In genomic region chr4:104606881-104607280, GRCm38 (mm10) we compare ENCODE assay signal across 13 mouse cellular contexts.
DNase-seq lines count a peak whose midpoint lies in the region; ATAC-seq and TF ChIP-seq lines count a peak whose summit lies in the region.
"Had no signal": no experiment of that assay in that cellular context is flagged by ENCODE, and none has a peak within 500 bp of the region (broad histone marks: within the 10 kb centered on the region; RNA-seq: fewer than 3 reads in every experiment).

No protein-coding gene starts in this region.

- no peak for DNase-seq in stomach, postnatal 0 days (ENCODE audit: low spot score)
- DNase-seq in cerebellum, adult 2 months: no peak
- DNase-seq in lung, adult 18-20 months: no peak
- DNase-seq: gastrocnemius, postnatal 25 days; kidney, postnatal 10 days; thymus, postnatal 25 days had no signal

- H3K4me3 ChIP-seq in stomach, embryonic 14.5 days (ENCODE audit: low read depth, low read length): no peak overlapping the region
- H3K4me3 ChIP-seq in stomach, postnatal 0 days (ENCODE audit: low read depth, low read length): no peak overlapping the region
- H3K4me3 ChIP-seq in forebrain, embryonic 12.5 days (replicated peaks): no peak overlapping the region
- H3K4me3 ChIP-seq in midbrain, embryonic 12.5 days: no peak overlapping the region
- H3K4me3 ChIP-seq in cerebellum, adult 2 months (replicated peaks; ENCODE audit: insufficient read depth, low read depth, low read length): no peak overlapping the region
- H3K4me3 ChIP-seq in liver, embryonic 12.5 days: no peak overlapping the region
- H3K4me3 ChIP-seq: heart, embryonic 15.5 days; neural tube, embryonic 13.5 days had no signal

- TF ChIP-seq POLR2A in cerebellum, adult 2 months (IDR thresholded peaks at IDR 0.05; ENCODE audit: borderline replicate concordance, insufficient read depth, low read length): no peak

- H3K9ac ChIP-seq in stomach, embryonic 14.5 days (replicated peaks; ENCODE audit: low read depth, low read length): no peak overlapping the region
- no peak overlapping the region for H3K9ac ChIP-seq in stomach, postnatal 0 days (ENCODE audit: low read length)
- H3K9ac ChIP-seq in forebrain, embryonic 12.5 days: no peak overlapping the region
- H3K9ac ChIP-seq in midbrain, embryonic 12.5 days (replicated peaks): no peak overlapping the region
- H3K9ac ChIP-seq in liver, embryonic 12.5 days: no peak overlapping the region
- H3K9ac ChIP-seq: heart, embryonic 15.5 days; neural tube, embryonic 13.5 days had no signal

- no peak for TF ChIP-seq EP300 in stomach, postnatal 0 days (optimal IDR thresholded peaks at IDR 0.05)

- H3K27ac ChIP-seq in stomach, embryonic 14.5 days (ENCODE audit: low read length): peak overlapping the region; percentile 63; the same call in 1 of the 2 replicates
- no peak overlapping the region for H3K27ac ChIP-seq in stomach, postnatal 0 days (replicated peaks)
- H3K27ac ChIP-seq in forebrain, embryonic 12.5 days: peak overlapping the region; percentile 71; the same call in 1 of the 2 replicates
- peak overlapping the region; percentile 49; the same call in 1 of the 2 replicates for H3K27ac ChIP-seq in midbrain, embryonic 12.5 days (replicated peaks)
- no peak overlapping the region for H3K27ac ChIP-seq in cerebellum, adult 2 months (ENCODE audit: insufficient read depth, low read length)
- no peak overlapping the region for H3K27ac ChIP-seq in liver, embryonic 12.5 days
- H3K27ac ChIP-seq: heart, embryonic 15.5 days; macrophage; neural tube, embryonic 13.5 days had no signal

- H3K4me2 ChIP-seq in stomach, embryonic 14.5 days (replicated peaks; ENCODE audit: low read depth, low read length): no peak overlapping the region
- H3K4me2 ChIP-seq in stomach, postnatal 0 days (replicated peaks; ENCODE audit: low read depth): no peak overlapping the region
- H3K4me2 ChIP-seq in forebrain, embryonic 12.5 days: 0 out of 2 replicates have a peak overlapping the region, but pooled peaks have one; percentile 15
- no peak overlapping the region for H3K4me2 ChIP-seq in midbrain, embryonic 12.5 days (replicated peaks)
- H3K4me2 ChIP-seq in liver, embryonic 12.5 days: no peak overlapping the region
- H3K4me2 ChIP-seq: heart, embryonic 15.5 days; neural tube, embryonic 13.5 days had no signal

- H3K36me3 ChIP-seq in stomach, embryonic 14.5 days (ENCODE audit: control insufficient read depth, insufficient read depth, low read length): no peaks in the 10 kb centered on the region
- no peaks in the 10 kb centered on the region for H3K36me3 ChIP-seq in stomach, postnatal 0 days (ENCODE audit: control insufficient read depth, insufficient read depth, low read length)
- no peaks in the 10 kb centered on the region for H3K36me3 ChIP-seq in forebrain, embryonic 12.5 days (replicated peaks)
- no peaks in the 10 kb centered on the region for H3K36me3 ChIP-seq in midbrain, embryonic 12.5 days
- H3K36me3 ChIP-seq in liver, embryonic 12.5 days: no peaks in the 10 kb centered on the region
- H3K36me3 ChIP-seq: heart, embryonic 15.5 days; neural tube, embryonic 13.5 days had no signal

- peaks cover 8% of the 10 kb centered on the region; the same call in 1 of the 2 replicates for H3K4me1 ChIP-seq in stomach, embryonic 14.5 days (ENCODE audit: control insufficient read depth, insufficient read depth, low read length)
- H3K4me1 ChIP-seq in stomach, postnatal 0 days (replicated peaks; ENCODE audit: control insufficient read depth, insufficient read depth): no peaks in the 10 kb centered on the region; the same call in 1 of the 2 replicates
- peaks cover 16% of the 10 kb centered on the region for H3K4me1 ChIP-seq in forebrain, embryonic 12.5 days
- peaks cover 16% of the 10 kb centered on the region for H3K4me1 ChIP-seq in midbrain, embryonic 12.5 days
- H3K4me1 ChIP-seq in cerebellum, adult 2 months (ENCODE audit: control insufficient read depth, insufficient read depth, low read length): peaks cover 3% of the 10 kb centered on the region; the same call in 1 of the 2 replicates
- H3K4me1 ChIP-seq in liver, embryonic 12.5 days: no peaks in the 10 kb centered on the region
- H3K4me1 ChIP-seq: heart, embryonic 15.5 days had no signal

- no peaks in the 10 kb centered on the region for H3K27me3 ChIP-seq in stomach, embryonic 14.5 days (ENCODE audit: control insufficient read depth, insufficient read depth, low read length)
- H3K27me3 ChIP-seq in stomach, postnatal 0 days (ENCODE audit: control insufficient read depth, insufficient read depth, low read length): no peaks in the 10 kb centered on the region
- no peaks in the 10 kb centered on the region for H3K27me3 ChIP-seq in forebrain, embryonic 12.5 days
- no peaks in the 10 kb centered on the region for H3K27me3 ChIP-seq in midbrain, embryonic 12.5 days
- no peaks in the 10 kb centered on the region for H3K27me3 ChIP-seq in cerebellum, adult 2 months (ENCODE audit: control insufficient read depth, insufficient read depth, low read length)
- no peaks in the 10 kb centered on the region for H3K27me3 ChIP-seq in liver, embryonic 12.5 days (replicated peaks)
- H3K27me3 ChIP-seq: heart, embryonic 15.5 days; neural tube, embryonic 13.5 days had no signal

- WGBS in stomach, embryonic 14.5 days: 56% methylated on average over 8 of the region's 8 CpGs
- WGBS in stomach, postnatal 0 days: 68% methylated on average over 8 of the region's 8 CpGs
- WGBS in forebrain, embryonic 12.5 days: 17% methylated on average over 8 of the region's 8 CpGs
- 24% methylated on average over 8 of the region's 8 CpGs for WGBS in midbrain, embryonic 12.5 days
- WGBS in cerebellum, adult 2 months: 69% methylated on average over 8 of the region's 8 CpGs
- 76% methylated on average over 8 of the region's 8 CpGs for WGBS in liver, embryonic 12.5 days (ENCODE audit: insufficient replicate concordance)

- no peaks in the 10 kb centered on the region for H3K9me3 ChIP-seq in stomach, embryonic 14.5 days (ENCODE audit: control insufficient read depth, low read depth, low read length)
- no peaks in the 10 kb centered on the region for H3K9me3 ChIP-seq in stomach, postnatal 0 days (ENCODE audit: control insufficient read depth, low read length)
- H3K9me3 ChIP-seq in forebrain, embryonic 12.5 days: no peaks in the 10 kb centered on the region
- no peaks in the 10 kb centered on the region for H3K9me3 ChIP-seq in midbrain, embryonic 12.5 days
- H3K9me3 ChIP-seq in liver, embryonic 12.5 days (replicated peaks): no peaks in the 10 kb centered on the region
- H3K9me3 ChIP-seq: heart, embryonic 15.5 days; neural tube, embryonic 13.5 days had no signal

- no peak for TF ChIP-seq CTCF in stomach, postnatal 0 days (IDR thresholded peaks at IDR 0.05; ENCODE audit: low read depth)
- TF ChIP-seq CTCF in cerebellum, adult 2 months (IDR thresholded peaks at IDR 0.05; ENCODE audit: borderline replicate concordance, insufficient read depth, low read depth, low read length): no peak

- ATAC-seq in stomach, embryonic 14.5 days (ENCODE audit: insufficient number of reproducible peaks, insufficient read depth, low FRiP score, low read depth): peak; percentile 28; the same call in 1 of the 2 replicates
- ATAC-seq in stomach, postnatal 0 days (ENCODE audit: low FRiP score, low TSS enrichment): no peak
- ATAC-seq in forebrain, embryonic 12.5 days (ENCODE audit: low FRiP score): peak; percentile 57; the same call in 1 of the 2 replicates
- ATAC-seq in midbrain, embryonic 12.5 days (ENCODE audit: low FRiP score, low read depth): no peak
- ATAC-seq in liver, embryonic 12.5 days: no peak

Comparison
In these comparisons a context has a peak if more than half of its experiments do, and no peak if none do; other contexts are left out.
1. ATAC-seq: peak in stomach, embryonic 14.5 days (single experiment) and forebrain, embryonic 12.5 days (single experiment); none in stomach, postnatal 0 days (single experiment), midbrain, embryonic 12.5 days (single experiment) and liver, embryonic 12.5 days (single experiment).
2. H3K27ac ChIP-seq: peak in stomach, embryonic 14.5 days (single experiment), forebrain, embryonic 12.5 days (single experiment) and midbrain, embryonic 12.5 days (single experiment); none in stomach, postnatal 0 days (single experiment), cerebellum, adult 2 months (single experiment) and liver, embryonic 12.5 days (single experiment).